Mouse (Mus musculus): ENCODE measurements around the gene Igsf10.

Igsf10 gene

GRCm38 (mm10) chr3:59293437-59294199 lies 50.6 kb downstream of the Igsf10 start:
- DNase-seq (ENCODE audit: low spot score in 2 of 2): no peak

- DNase-seq (ENCODE audit: low spot score in 2 of 2): no peak
Observed at GRCm38 (mm10) chr3:59290551-59290950, 53.6 kb downstream of the Igsf10 start.

- no peak for DNase-seq (ENCODE audit: low spot score in 2 of 2)
Observed at GRCm38 (mm10) chr3:59278620-59279019, 65.6 kb downstream of the Igsf10 start.

- no peak for DNase-seq (ENCODE audit: low spot score in 2 of 2)
Observed at GRCm38 (mm10) chr3:59278254-59278533, 66.0 kb downstream of the Igsf10 start.

- DNase-seq (ENCODE audit: low spot score in 2 of 2): no peak
Observed at GRCm38 (mm10) chr3:59277502-59278253, 66.5 kb downstream of the Igsf10 start.

GRCm38 (mm10) chr3:59270811-59271210 lies 73.4 kb downstream of the Igsf10 start:
- no peak for DNase-seq (ENCODE audit: low spot score in 2 of 2)

All from urinary bladder, adult 18-20 months (tissue).